Mouse (Mus musculus) bone marrow macrophage, adult 2 months (primary cell): ENCODE measurements around the gene Prkra. TPM values are rescaled to one million over a fixed set of nuclear protein-coding genes. Genes with fewer than 3 reads are reported as not detected.

Experiments
- H3K27ac ChIP-seq: 2 replicates; pipeline ENCODE4 v1.5.1; 2012; ENCODE audit warnings: low read depth, low read length; ENCODE audit not compliant: insufficient read depth
- H3K4me1 ChIP-seq: 2 replicates; pipeline ENCODE4 v1.6.1; 2012; ENCODE audit warnings: low read length; ENCODE audit not compliant: control insufficient read depth, insufficient read depth
- H3K4me3 ChIP-seq: 2 replicates; pipeline ENCODE4 v1.5.1; 2012; ENCODE audit warnings: mild to moderate bottlenecking, low read length, moderate library complexity; ENCODE audit not compliant: insufficient read depth
- CTCF ChIP-seq: IDR thresholded peaks from 2 replicates; pipeline ENCODE4 v1.5.1; 2012; ENCODE audit warnings: low read depth, mild to moderate bottlenecking, low read length, moderate library complexity
- POLR2A ChIP-seq: IDR thresholded peaks from 2 replicates; pipeline ENCODE4 v1.6.1; 2012; ENCODE audit warnings: mild to moderate bottlenecking, low read depth, low read length, borderline replicate concordance
- polyA plus RNA-seq: library from polyadenylated mRNA; stranded (reverse); fragments of >200 nt; gene quantifications from 2 replicates; pipeline ENCODE4 v1.2.4, GENCODE M21; 2012; ENCODE audit not compliant: missing spikeins, insufficient read depth, insufficient read length

Prkra gene
- polyA plus RNA-seq, 1 experiment = 41.1 TPM

- H3K27ac ChIP-seq = peak overlapping the region; percentile 71
- H3K4me1 ChIP-seq = peaks cover 37% of the 10 kb centered on the region
- TF ChIP-seq CTCF = no peak
- TF ChIP-seq POLR2A = no peak
- peak overlapping the region; percentile 88 for H3K4me3 ChIP-seq
Observed at GRCm38 (mm10) chr2:76675949-76676348, 28.1 kb upstream of the Prkra start.

- H3K27ac ChIP-seq = peak overlapping the region; percentile 71; the same call in 1 of the 2 replicates
- H3K4me3 ChIP-seq = peak overlapping the region; percentile 88
- peaks cover 37% of the 10 kb centered on the region for H3K4me1 ChIP-seq
- TF ChIP-seq CTCF (no peak), POLR2A (no peak)
Observed at GRCm38 (mm10) chr2:76675451-76675850, 27.6 kb upstream of the Prkra start.

- peaks cover 37% of the 10 kb centered on the region for H3K4me1 ChIP-seq
- peak within 1 kb of the TSS; percentile 88 for H3K4me3 ChIP-seq
- H3K27ac ChIP-seq = peak within 1 kb of the TSS; percentile 71
- no peak for TF ChIP-seq CTCF
Observed at GRCm38 (mm10) chr2:76674725-76675427, 27.1 kb upstream of the Prkra start, which contains the start of gene Plekha3. TSS of gene Plekha3 (plus strand) at chr2:76675281.

- H3K4me1 ChIP-seq = peaks cover 29% of the 10 kb centered on the region
- TF ChIP-seq POLR2A (no peak), CTCF (0 out of 2 replicates have a peak, but pooled peaks have one; percentile 8)
- peak overlapping the region; percentile 49 for H3K27ac ChIP-seq
- H3K4me3 ChIP-seq = peak overlapping the region; percentile 79; the same call in 1 of the 2 replicates
Observed at GRCm38 (mm10) chr2:76673472-76674081, 25.8 kb upstream of the Prkra start.

- H3K4me1 ChIP-seq = peaks cover 26% of the 10 kb centered on the region
- H3K27ac ChIP-seq = peak within 1 kb of the TSS; percentile 60
- H3K4me3 ChIP-seq = peak within 1 kb of the TSS; percentile 79
- TF ChIP-seq POLR2A (no peak), CTCF (no peak)
Observed at GRCm38 (mm10) chr2:76672966-76673392, 25.2 kb upstream of the Prkra start, which contains the start of gene Fkbp7. TSS of gene Fkbp7 (minus strand) at chr2:76673116.

- H3K4me1 ChIP-seq = peaks cover 19% of the 10 kb centered on the region
- TF ChIP-seq CTCF = no peak
- no peak for TF ChIP-seq POLR2A
- H3K4me3 ChIP-seq = peak overlapping the region; percentile 79
- H3K27ac ChIP-seq = peak overlapping the region; percentile 60
Observed at GRCm38 (mm10) chr2:76672134-76672745, 24.4 kb upstream of the Prkra start.

GRCm38 (mm10) chr2:76671641-76672040 is 23.8 kb upstream of the Prkra start:
- TF ChIP-seq POLR2A (no peak), CTCF (no peak)
- Histone ChIP-seq H3K4me3 (peak overlapping the region; percentile 79; the same call in 1 of the 2 replicates), H3K4me1 (peaks cover 16% of the 10 kb centered on the region), H3K27ac (no peak overlapping the region)

GRCm38 (mm10) chr2:76667200-76667599 is 19.4 kb upstream of the Prkra start:
- no peak for TF ChIP-seq POLR2A
- TF ChIP-seq CTCF = no peak
- Histone ChIP-seq H3K4me1 (peaks cover 4% of the 10 kb centered on the region; the same call in 1 of the 2 replicates), H3K4me3 (no peak overlapping the region), H3K27ac (no peak overlapping the region)

- H3K27ac ChIP-seq = no peak overlapping the region
- H3K4me1 ChIP-seq = no peaks in the 10 kb centered on the region
- TF ChIP-seq POLR2A (no peak), CTCF (no peak)
- no peak overlapping the region for H3K4me3 ChIP-seq
Observed at GRCm38 (mm10) chr2:76665531-76665930, 17.7 kb upstream of the Prkra start.

- no peak for TF ChIP-seq POLR2A
- no peak for TF ChIP-seq CTCF
- Histone ChIP-seq H3K4me1 (no peaks in the 10 kb centered on the region), H3K4me3 (no peak overlapping the region), H3K27ac (no peak overlapping the region)
Observed at GRCm38 (mm10) chr2:76659419-76659818, 11.6 kb upstream of the Prkra start.

GRCm38 (mm10) chr2:76658551-76658950 is 10.7 kb upstream of the Prkra start:
- no peak for TF ChIP-seq CTCF
- TF ChIP-seq POLR2A = no peak
- Histone ChIP-seq H3K4me1 (no peaks in the 10 kb centered on the region), H3K4me3 (no peak overlapping the region), H3K27ac (no peak overlapping the region)
